Mouse (Mus musculus) fat pad, adult 2 months (tissue): Measurements from ENCODE around the gene Ntn1.

Experiments used
- DNase-seq: peaks from one replicate; pipeline ENCODE4 v3.0.0-alpha.2; 2011; ENCODE audit warnings: low read depth, low spot score; ENCODE audit errors: extremely low read depth

The Ntn1 gene

GRCm38 (mm10) chr11:68400727-68401219 is at the start of gene Ntn1:
Ntn1 (minus strand) TSS chr11:68400823.
- no peak for DNase-seq

DNA sequence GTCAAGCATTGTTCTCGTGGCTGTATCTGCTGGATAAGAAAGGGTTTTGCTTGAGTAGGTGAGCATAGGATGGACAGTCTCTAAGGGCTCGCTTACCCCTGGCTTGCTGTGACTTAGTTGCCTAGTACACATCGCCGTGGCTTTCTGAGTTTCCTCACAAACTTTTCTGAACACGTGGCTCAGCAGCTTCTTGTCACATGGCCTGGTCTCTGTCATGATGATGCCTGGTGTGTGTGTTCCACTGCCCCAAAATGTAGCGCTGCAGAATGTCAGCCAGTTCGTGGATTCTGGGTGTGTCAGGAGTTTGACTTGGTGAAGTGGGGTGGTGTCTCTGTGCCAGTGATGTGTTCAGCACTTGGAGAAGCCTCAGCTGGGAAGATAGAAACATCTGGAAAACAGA is 47.7 kb upstream of the Ntn1 start:
- DNase-seq = no peak

GRCm38 (mm10) chr11:68447242-68447641 is 46.6 kb upstream of the Ntn1 start:
- DNase-seq = no peak

- DNase-seq = no peak
Measured at GRCm38 (mm10) chr11:68446547-68446946, 45.9 kb upstream of the Ntn1 start.

DNA sequence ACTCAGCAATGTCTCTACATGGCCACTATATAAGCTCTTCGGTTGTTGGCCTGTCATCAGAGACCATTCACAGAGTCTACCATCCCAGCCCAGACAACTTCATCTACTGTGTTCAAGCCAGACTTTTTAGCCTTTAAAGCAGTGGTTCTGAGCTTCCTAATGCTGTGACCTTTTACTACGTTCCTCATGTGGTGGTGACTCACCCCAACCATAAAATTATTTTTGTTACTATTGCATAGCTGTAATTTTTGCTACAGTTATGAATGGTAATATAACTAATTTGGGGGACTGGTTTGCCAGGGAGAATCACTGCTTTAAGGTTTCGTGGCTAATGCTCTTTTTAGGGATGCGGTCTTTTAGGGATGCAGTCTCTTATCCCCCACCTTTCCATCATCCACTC is 45.3 kb upstream of the Ntn1 start:
- no peak for DNase-seq

DNA sequence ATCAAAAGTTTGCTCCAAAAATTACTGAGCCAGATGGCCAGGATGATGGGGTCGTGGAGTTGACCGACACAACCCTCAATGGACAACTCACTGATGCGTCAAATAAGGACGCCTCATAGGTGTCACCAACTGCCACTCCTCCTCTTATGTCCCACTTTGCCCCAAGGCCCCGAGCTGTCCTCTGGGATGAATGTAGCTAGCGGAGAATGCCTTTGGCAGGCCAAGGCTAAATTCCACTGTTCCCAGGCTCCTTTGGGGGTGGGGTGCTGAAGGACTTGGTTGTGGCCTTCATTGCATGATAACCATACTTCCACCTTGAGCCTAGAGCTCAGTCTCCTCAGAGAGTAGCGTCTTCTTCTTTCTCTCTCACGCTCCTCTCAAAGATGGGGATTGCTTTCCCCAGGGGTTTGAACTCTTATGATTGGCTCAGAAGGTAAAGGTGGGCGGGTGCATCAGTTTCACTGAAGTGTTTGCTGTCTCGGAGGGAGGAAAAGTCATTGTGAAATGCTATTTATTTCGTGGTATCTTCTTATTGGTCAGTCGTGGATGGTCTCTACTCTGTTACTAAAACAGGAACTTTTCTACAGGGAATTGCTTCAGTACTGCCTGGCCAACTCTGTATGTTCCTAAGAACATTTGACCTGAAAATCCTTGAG is 42.5 kb upstream of the Ntn1 start:
- no peak for DNase-seq

GRCm38 (mm10) chr11:68442346-68442745 is 41.7 kb upstream of the Ntn1 start:
- DNase-seq = no peak

GRCm38 (mm10) chr11:68440965-68441364 is 40.3 kb upstream of the Ntn1 start:
- DNase-seq = no peak

DNA sequence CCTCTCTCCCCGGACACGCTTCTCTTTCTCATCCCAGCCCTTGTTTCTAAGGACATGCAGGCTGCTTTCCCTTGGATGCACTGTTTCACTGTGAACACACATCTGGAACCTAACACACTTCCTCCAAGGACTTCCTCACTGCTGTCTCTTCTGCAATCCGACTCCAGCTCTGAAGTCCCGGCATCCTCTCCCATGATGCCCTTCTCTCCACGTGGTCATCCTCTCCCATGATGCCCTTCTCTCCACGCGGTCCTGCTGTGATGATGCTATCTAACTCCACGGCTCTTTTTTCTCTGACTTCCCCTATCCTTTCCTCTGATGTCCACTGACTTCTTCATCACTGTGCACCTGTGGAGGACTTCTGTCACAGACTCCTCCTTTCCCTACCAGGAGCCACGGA is 39.5 kb upstream of the Ntn1 start:
- DNase-seq = no peak

DNA sequence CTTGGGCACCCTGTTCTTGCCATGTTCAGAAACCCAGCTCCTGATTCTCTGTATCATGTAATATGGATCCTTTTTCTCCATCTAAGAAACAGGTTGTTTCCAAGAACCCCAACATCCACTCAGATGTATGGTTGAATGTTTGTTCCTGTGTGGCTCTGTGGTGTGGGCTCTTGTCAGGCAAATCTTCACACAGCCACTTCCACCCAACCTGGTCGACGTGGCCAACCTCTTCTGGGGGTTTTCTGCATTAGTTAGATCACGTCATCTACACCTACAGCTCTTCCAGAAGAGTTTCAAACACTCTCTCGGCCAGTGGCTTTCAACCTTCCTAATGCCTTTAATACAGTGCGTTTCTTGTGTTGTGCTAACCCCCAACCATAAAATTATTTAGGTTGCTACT is 35.8 kb upstream of the Ntn1 start:
- DNase-seq = no peak

DNA sequence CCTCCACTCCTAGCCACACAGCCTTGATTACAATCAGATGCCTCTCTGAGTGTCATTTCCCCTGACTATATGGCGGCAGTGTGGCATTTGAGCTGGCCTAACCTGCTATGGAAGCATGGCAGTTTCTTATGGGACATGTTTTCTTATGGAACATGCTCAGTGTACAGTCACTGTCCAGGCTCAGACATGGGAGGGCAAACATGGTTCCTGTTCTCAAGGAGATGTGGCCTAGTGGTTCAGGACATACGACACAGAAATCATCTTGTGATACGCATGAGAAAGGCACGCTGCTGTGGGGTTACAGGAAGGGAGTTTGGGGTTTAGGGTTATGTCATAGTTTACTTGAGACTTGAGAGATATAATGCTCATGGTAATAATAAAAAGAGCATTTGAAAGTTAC is 35.0 kb upstream of the Ntn1 start:
- no peak for DNase-seq

DNA sequence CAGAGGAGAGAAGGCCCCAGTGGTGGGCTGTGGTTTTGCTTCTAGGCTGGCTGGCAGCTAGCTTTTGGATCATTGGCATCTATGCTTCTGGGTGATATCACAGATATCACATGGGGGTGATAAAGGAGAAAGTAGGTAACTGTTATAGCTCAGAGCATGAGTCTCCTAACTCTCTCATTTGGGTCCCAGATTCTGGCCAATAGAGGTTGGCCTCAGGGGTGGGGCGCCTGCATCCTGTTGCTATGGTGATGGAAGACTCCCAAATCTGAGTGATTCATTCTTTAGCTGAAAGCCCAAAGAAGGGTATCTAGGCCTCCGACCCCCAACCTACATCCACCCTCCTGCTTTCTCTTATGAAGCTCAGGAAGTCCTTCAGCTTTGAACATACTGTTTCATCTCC is 34.1 kb upstream of the Ntn1 start:
- DNase-seq = no peak

- DNase-seq = no peak
Measured at GRCm38 (mm10) chr11:68433534-68433933, 32.9 kb upstream of the Ntn1 start.

- no peak for DNase-seq
Measured at GRCm38 (mm10) chr11:68432361-68433021, 31.9 kb upstream of the Ntn1 start.

DNA sequence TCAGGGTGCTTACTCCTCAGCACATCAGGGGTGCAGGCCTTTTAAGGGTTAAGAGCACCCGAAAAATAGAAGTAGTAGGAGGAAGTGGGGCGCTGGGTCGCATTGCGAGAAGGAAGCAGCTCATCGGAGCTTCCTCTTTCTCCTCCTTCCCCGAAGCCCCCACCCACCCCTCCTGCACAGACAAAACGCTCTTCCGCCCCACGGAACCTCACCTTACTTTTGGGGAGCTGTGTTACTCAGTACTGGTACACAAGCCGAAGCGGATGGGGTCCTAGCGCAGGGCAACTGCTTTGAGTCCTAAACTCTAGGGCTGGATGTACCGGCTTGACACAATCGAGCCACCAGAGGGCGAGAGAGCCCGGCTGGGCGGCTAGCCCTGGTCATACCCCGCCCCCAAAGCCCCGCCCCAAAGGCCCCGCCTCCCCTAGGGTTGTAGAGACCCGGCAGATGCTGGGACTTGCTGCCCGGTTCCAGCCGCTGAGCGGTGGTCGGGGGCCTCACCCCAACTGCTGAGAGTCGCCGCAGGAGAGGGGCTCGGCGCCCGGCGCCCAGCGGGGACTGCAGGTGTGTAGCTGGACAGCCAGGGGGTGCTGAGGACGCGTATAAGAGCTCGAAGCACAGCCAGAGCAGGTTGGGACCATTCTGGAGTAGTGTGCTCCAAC is 31.2 kb upstream of the Ntn1 start, which contains the start of gene Pik3r5:
Gene Pik3r5, plus strand, starts transcription at position 423 of the 662 bp plus-strand sequence.
- no peak for DNase-seq

DNA sequence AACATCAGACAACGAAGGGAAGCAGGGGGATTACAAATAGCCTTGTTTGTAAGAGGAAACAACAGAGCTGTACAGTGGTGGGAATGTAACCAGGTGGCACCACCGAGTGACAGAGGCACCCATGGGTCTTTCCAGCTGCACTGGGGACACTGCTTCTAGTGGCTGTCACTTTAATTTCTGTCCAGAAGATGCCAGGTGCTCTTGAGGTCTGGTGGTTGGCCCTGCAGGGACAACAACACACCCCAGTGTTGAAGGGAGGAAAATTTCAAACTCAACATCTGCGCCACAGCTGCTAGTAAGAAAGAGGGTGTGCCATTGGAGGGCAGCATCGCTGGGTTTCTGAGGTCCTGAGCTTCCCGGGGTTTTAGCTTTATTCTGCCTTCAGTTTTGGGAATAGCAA is 30.0 kb upstream of the Ntn1 start:
- DNase-seq = no peak

GRCm38 (mm10) chr11:68427083-68427570 is 26.5 kb upstream of the Ntn1 start:
- no peak for DNase-seq

GRCm38 (mm10) chr11:68425492-68426315 is 25.1 kb upstream of the Ntn1 start:
- no peak for DNase-seq

DNA sequence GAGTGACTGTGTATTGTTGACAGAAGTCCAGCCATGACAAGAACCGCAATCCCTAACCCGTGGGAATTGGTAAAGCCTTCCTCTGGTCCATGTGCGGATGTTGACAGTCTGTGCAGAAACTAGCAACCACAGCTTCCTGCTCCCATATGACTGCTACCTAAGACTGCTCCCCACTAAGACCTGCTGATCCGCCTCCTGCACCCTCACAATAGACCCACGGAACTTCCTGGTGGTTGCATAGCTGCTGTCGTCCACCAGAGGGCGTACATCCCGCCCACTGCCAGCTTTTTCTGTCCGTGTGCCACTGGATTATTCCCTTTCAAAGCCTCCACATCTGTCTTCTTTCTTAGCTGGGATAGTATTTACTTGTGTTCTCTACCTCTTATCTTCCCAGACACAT is 17.2 kb upstream of the Ntn1 start:
- no peak for DNase-seq

- no peak for DNase-seq
Measured at GRCm38 (mm10) chr11:68417001-68417400, 16.4 kb upstream of the Ntn1 start.

GRCm38 (mm10) chr11:68408127-68408526 is 7.5 kb upstream of the Ntn1 start:
- no peak for DNase-seq
